Mouse (Mus musculus) gastrocnemius, postnatal 10 days (tissue): ENCODE measurements around the gene Gstm1. TPM values are rescaled to one million over a fixed set of nuclear protein-coding genes. Genes with fewer than 3 reads are reported as not detected.

Experiments used
- DNase-seq: peaks from one replicate; pipeline ENCODE4 v3.0.0; 2021; ENCODE audit warnings: mixed read lengths
- total RNA-seq, 2 experiments: library from RNA; stranded (reverse); gene quantifications; 2 replicates each; pipeline ENCODE4 v1.2.3; 2021

Gstm1 gene
- total RNA-seq, 2 experiments from 2014 or later, result 61.3 to 67.2 TPM

GRCm38 (mm10) chr3:107965592-107965991, 52.2 kb downstream of the Gstm1 start:
- no peak for DNase-seq

GRCm38 (mm10) chr3:107964656-107965308, 53.0 kb downstream of the Gstm1 start:
- no peak for DNase-seq

GRCm38 (mm10) chr3:107964026-107964425, 53.7 kb downstream of the Gstm1 start:
- no peak for DNase-seq

Other genes starting within 250 kb of the Gstm1 start
- gene Eps8l3, start 140.7 kb downstream of the Gstm1 start, total RNA-seq, result not detected
- 10 to 100 TPM; 51.5 to 56.1 TPM for gene Gstm5, start 122.2 kb downstream of the Gstm1 start, total RNA-seq
- 10 to 100 TPM in 1 of 2 experiments, 1 to 10 TPM in 1; 8.6 to 11.2 TPM for gene Gstm7, start 86.2 kb downstream of the Gstm1 start, total RNA-seq
- gene Gstm6, start 74.2 kb downstream of the Gstm1 start, total RNA-seq, result 1 to 10 TPM in 1 of 2 experiments, under 1 TPM in 1; 0.84 to 1.0 TPM
- not detected for gene Gstm3, start 48.7 kb downstream of the Gstm1 start, total RNA-seq
- 10 to 100 TPM; 33.3 to 39.0 TPM for gene Gstm2, start 31.5 kb downstream of the Gstm1 start, total RNA-seq
- gene Gstm4, start 26.9 kb upstream of the Gstm1 start, total RNA-seq, result 10 to 100 TPM in 1 of 2 experiments, 1 to 10 TPM in 1; 9.8 to 10.4 TPM
- 10 to 100 TPM in 1 of 2 experiments, 1 to 10 TPM in 1; 9.5 to 15.0 TPM for gene Ampd2, start 68.7 kb upstream of the Gstm1 start, total RNA-seq
- gene Gnat2, start 74.8 kb upstream of the Gstm1 start, total RNA-seq, result under 1 TPM in 1 of 2 experiments, not detected in 1; 0.54 TPM
- gene Gnai3, start 128.2 kb upstream of the Gstm1 start, total RNA-seq, result 10 to 100 TPM; 28.2 to 33.2 TPM
- under 1 TPM; 0.14 to 0.27 TPM for gene Gpr61, start 136.9 kb upstream of the Gstm1 start, total RNA-seq
- gene Amigo1, start 168.4 kb upstream of the Gstm1 start, total RNA-seq, result 10 to 100 TPM; 30.7 to 31.6 TPM
- gene Cyb561d1, start 183.2 kb upstream of the Gstm1 start, total RNA-seq, result 1 to 10 TPM; 3.5 to 4.2 TPM
- 10 to 100 TPM; 13.2 to 18.4 TPM for gene Atxn7l2, start 193.0 kb upstream of the Gstm1 start, total RNA-seq
- gene Sypl2, start 208.7 kb upstream of the Gstm1 start, total RNA-seq, result 1,000 to 10,000 TPM in 1 of 2 experiments, 100 to 1,000 TPM in 1; 890 to 1,000 TPM
- gene Psma5, start 239.0 kb upstream of the Gstm1 start, total RNA-seq, result 10 to 100 TPM; 94.7 to 96.4 TPM